In the genomic region with DNA sequence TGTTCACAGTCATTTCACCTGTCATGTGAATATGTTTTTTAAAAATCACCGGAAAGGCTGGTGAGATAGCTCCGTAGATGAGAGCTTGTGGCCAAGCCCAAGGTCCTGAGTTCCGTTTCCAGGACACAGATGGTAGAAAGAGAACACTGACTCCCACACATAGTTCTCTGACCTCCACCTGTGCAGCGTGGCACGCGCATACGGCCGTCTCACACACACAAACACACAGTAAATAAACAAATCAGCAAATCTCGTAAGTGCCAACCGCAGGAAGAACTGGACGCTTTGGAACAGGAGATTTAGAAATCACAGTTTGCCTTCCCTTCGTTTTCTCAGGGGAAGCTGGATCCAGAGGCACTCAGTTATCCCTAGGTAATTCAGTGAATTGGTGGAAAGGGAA, we compare ENCODE assay signal across 9 mouse cellular contexts. TPM values are rescaled to one million over a fixed set of nuclear protein-coding genes. Genes with fewer than 3 reads are reported as not detected.
DNase-seq lines count a peak whose midpoint lies in the region; ATAC-seq and TF ChIP-seq lines count a peak whose summit lies in the region.
"Had no signal": no experiment of that assay in that cellular context is flagged by ENCODE, and none has a peak within 500 bp of the region (broad histone marks: within the 10 kb centered on the region; RNA-seq: fewer than 3 reads in every experiment).

No protein-coding gene starts in this region.

- H3K9ac ChIP-seq in embryonic facial prominence, embryonic 11.5 days (replicated peaks; ENCODE audit: low read length): peak overlapping the region; percentile 52
- peak overlapping the region; percentile 75 for H3K9ac ChIP-seq in hindbrain, embryonic 13.5 days
- H3K9ac ChIP-seq in midbrain, embryonic 13.5 days (replicated peaks): peak overlapping the region; percentile 67

- peak overlapping the region; percentile 78 for H3K4me3 ChIP-seq in kidney, adult 2 months (ENCODE audit: insufficient read depth, low read depth, low read length)
- H3K4me3 ChIP-seq in embryonic facial prominence, embryonic 11.5 days (ENCODE audit: low read depth, low read length): peak overlapping the region; percentile 38
- peak overlapping the region; percentile 52 for H3K4me3 ChIP-seq in hindbrain, embryonic 13.5 days
- H3K4me3 ChIP-seq in midbrain, embryonic 13.5 days (replicated peaks): peak overlapping the region; percentile 52
- H3K4me3 ChIP-seq in thymus, adult 2 months (ENCODE audit: control insufficient read depth, insufficient read depth, low read length): no peak overlapping the region

- H3K9me3 ChIP-seq in embryonic facial prominence, embryonic 11.5 days (replicated peaks; ENCODE audit: control insufficient read depth, low read length): no peaks in the 10 kb centered on the region
- no peaks in the 10 kb centered on the region for H3K9me3 ChIP-seq in hindbrain, embryonic 13.5 days
- H3K9me3 ChIP-seq in midbrain, embryonic 13.5 days: no peaks in the 10 kb centered on the region

- TF ChIP-seq POLR2A in kidney, adult 2 months (IDR thresholded peaks at IDR 0.05; ENCODE audit: low read depth, low read length): no peak
- no peak for TF ChIP-seq POLR2A in thymus, adult 2 months (IDR thresholded peaks at IDR 0.05; ENCODE audit: control insufficient read depth, extremely low read depth, insufficient read depth, low read length, poor library complexity)

- peak overlapping the region; percentile 97 for H3K27ac ChIP-seq in kidney, adult 2 months (ENCODE audit: insufficient read depth, low read depth, low read length)
- peak overlapping the region; percentile 15; the same call in 1 of the 2 replicates for H3K27ac ChIP-seq in embryonic facial prominence, embryonic 11.5 days (replicated peaks; ENCODE audit: low read depth, low read length)
- peak overlapping the region; percentile 81 for H3K27ac ChIP-seq in hindbrain, embryonic 13.5 days
- H3K27ac ChIP-seq in midbrain, embryonic 13.5 days: peak overlapping the region; percentile 90
- H3K27ac ChIP-seq in thymus, adult 2 months (ENCODE audit: control insufficient read depth, insufficient read depth, low read length): no peak overlapping the region

- H3K36me3 ChIP-seq in kidney, adult 2 months (ENCODE audit: control insufficient read depth, insufficient read depth, low read length): no peaks in the 10 kb centered on the region
- H3K36me3 ChIP-seq in embryonic facial prominence, embryonic 11.5 days (replicated peaks; ENCODE audit: control insufficient read depth, insufficient read depth, low read depth, low read length): no peaks in the 10 kb centered on the region
- H3K36me3 ChIP-seq in hindbrain, embryonic 13.5 days: no peaks in the 10 kb centered on the region
- no peaks in the 10 kb centered on the region for H3K36me3 ChIP-seq in midbrain, embryonic 13.5 days
- no peaks in the 10 kb centered on the region for H3K36me3 ChIP-seq in thymus, adult 2 months (ENCODE audit: control insufficient read depth, insufficient read depth, low read length)

- H3K4me1 ChIP-seq in kidney, adult 2 months (ENCODE audit: control insufficient read depth, insufficient read depth, low read length): peaks cover 41% of the 10 kb centered on the region
- H3K4me1 ChIP-seq in embryonic facial prominence, embryonic 11.5 days (ENCODE audit: control insufficient read depth, insufficient read depth, low read length): peaks cover 4% of the 10 kb centered on the region; the same call in 1 of the 2 replicates
- peaks cover 70% of the 10 kb centered on the region for H3K4me1 ChIP-seq in hindbrain, embryonic 13.5 days (replicated peaks)
- peaks cover 55% of the 10 kb centered on the region for H3K4me1 ChIP-seq in midbrain, embryonic 13.5 days (replicated peaks)
- peaks cover 49% of the 10 kb centered on the region for H3K4me1 ChIP-seq in thymus, adult 2 months (replicated peaks; ENCODE audit: control insufficient read depth, insufficient read depth, low read length)

- H3K27me3 ChIP-seq in kidney, adult 2 months (replicated peaks; ENCODE audit: control insufficient read depth, insufficient read depth, low read length): no peaks in the 10 kb centered on the region
- no peaks in the 10 kb centered on the region for H3K27me3 ChIP-seq in embryonic facial prominence, embryonic 11.5 days (ENCODE audit: control insufficient read depth, insufficient read depth, low read length)
- 0 out of 2 replicates have a peak, but pooled peaks cover 3% of the 10 kb centered on the region for H3K27me3 ChIP-seq in hindbrain, embryonic 13.5 days
- H3K27me3 ChIP-seq in midbrain, embryonic 13.5 days: no peaks in the 10 kb centered on the region; the same call in 1 of the 2 replicates
- no peaks in the 10 kb centered on the region for H3K27me3 ChIP-seq in thymus, adult 2 months (ENCODE audit: control insufficient read depth, insufficient read depth, low read length)
- H3K27me3 ChIP-seq: Patski had no signal

- DNase-seq in kidney, adult 2 months: peak; percentile 20
- no peak for DNase-seq in kidney, postnatal 4 days
- DNase-seq in embryonic facial prominence, embryonic 11.5 days (ENCODE audit: low spot score): no peak
- DNase-seq in ovary, postnatal 14 days (ENCODE audit: low spot score): no peak
- DNase-seq in B cell, adult 2 months: no peak
- no peak for DNase-seq in thymus, adult 2 months

- no peak for TF ChIP-seq CTCF in kidney, adult 2 months (conservative IDR thresholded peaks at IDR 0.05; ENCODE audit: insufficient read depth, insufficient read length, low read depth, low read length)
- TF ChIP-seq CTCF in thymus, adult 2 months (IDR thresholded peaks at IDR 0.05; ENCODE audit: borderline replicate concordance, control insufficient read depth, extremely low read depth, insufficient read depth, low read length, poor library complexity): no peak

- WGBS in kidney, adult 2 months: 38% methylated on average over 12 of the region's 12 CpGs
- 65% methylated on average over 12 of the region's 12 CpGs for WGBS in embryonic facial prominence, embryonic 11.5 days
- 50% methylated on average over 12 of the region's 12 CpGs for WGBS in hindbrain, embryonic 13.5 days
- 28% methylated on average over 12 of the region's 12 CpGs for WGBS in midbrain, embryonic 13.5 days
- 80% methylated on average over 12 of the region's 12 CpGs for WGBS in thymus, adult 2 months

- H3K4me2 ChIP-seq in embryonic facial prominence, embryonic 11.5 days (ENCODE audit: low read depth, low read length): peak overlapping the region; percentile 64
- H3K4me2 ChIP-seq in hindbrain, embryonic 13.5 days: peak overlapping the region; percentile 75
- H3K4me2 ChIP-seq in midbrain, embryonic 13.5 days (replicated peaks): peak overlapping the region; percentile 68

- no peak for ATAC-seq in embryonic facial prominence, embryonic 11.5 days (replicated peaks; ENCODE audit: insufficient number of reproducible peaks, low FRiP score, low TSS enrichment, low read depth)
- ATAC-seq in hindbrain, embryonic 13.5 days (ENCODE audit: low FRiP score): no peak
- no peak; the same call in 1 of the 2 replicates for ATAC-seq in midbrain, embryonic 13.5 days

RNA-seq across cellular contexts. Expression of a gene that starts 0.9 kb away (rescaled TPM):
- 24.4 and 26.3 TPM in 2 replicates for polyA plus RNA-seq in kidney, adult 2 months (2012; rRNA removed)
- 6.9 and 7.7 TPM in 2 replicates for polyA plus RNA-seq in embryonic facial prominence, embryonic 11.5 days (2014; fragmentation: Nextera tagmentation; extraction: Ambion mirVana)
- 23.9 and 26.5 TPM in 2 replicates for polyA plus RNA-seq in hindbrain, embryonic 13.5 days (2015; fragmentation: Nextera tagmentation; extraction: Ambion mirVana)
- 22.8 and 24.0 TPM in 2 replicates for polyA plus RNA-seq in midbrain, embryonic 13.5 days (2015; fragmentation: Nextera tagmentation; extraction: Ambion mirVana)
- polyA plus RNA-seq in thymus, adult 2 months (2012; rRNA removed): 37.4 and 44.1 TPM in 2 replicates

RNA-seq across cellular contexts. Expression of a gene that starts 45.1 kb away (rescaled TPM):
- polyA plus RNA-seq in kidney, adult 2 months (2012; rRNA removed): 333 and 344 TPM in 2 replicates
- 53.7 and 59.5 TPM in 2 replicates for polyA plus RNA-seq in embryonic facial prominence, embryonic 11.5 days (2014; fragmentation: Nextera tagmentation; extraction: Ambion mirVana)
- 35.0 and 38.1 TPM in 2 replicates for polyA plus RNA-seq in hindbrain, embryonic 13.5 days (2015; fragmentation: Nextera tagmentation; extraction: Ambion mirVana)
- polyA plus RNA-seq in midbrain, embryonic 13.5 days (2015; fragmentation: Nextera tagmentation; extraction: Ambion mirVana): 30.1 and 38.1 TPM in 2 replicates
- 152 and 192 TPM in 2 replicates for polyA plus RNA-seq in thymus, adult 2 months (2012; rRNA removed)

RNA-seq across cellular contexts. Expression of a gene that starts 45.2 kb away (rescaled TPM):
- polyA plus RNA-seq in kidney, adult 2 months (2012; rRNA removed): 2.4 and 2.6 TPM in 2 replicates
- 2.2 and 3.9 TPM in 2 replicates for polyA plus RNA-seq in embryonic facial prominence, embryonic 11.5 days (2014; fragmentation: Nextera tagmentation; extraction: Ambion mirVana)
- 4.1 and 5.3 TPM in 2 replicates for polyA plus RNA-seq in hindbrain, embryonic 13.5 days (2015; fragmentation: Nextera tagmentation; extraction: Ambion mirVana)
- polyA plus RNA-seq in midbrain, embryonic 13.5 days (2015; fragmentation: Nextera tagmentation; extraction: Ambion mirVana): 4.2 and 4.3 TPM in 2 replicates
- 5.3 and 5.4 TPM in 2 replicates for polyA plus RNA-seq in thymus, adult 2 months (2012; rRNA removed)

RNA-seq across cellular contexts. Expression of a gene that starts 58.7 kb away (rescaled TPM):
- polyA plus RNA-seq in kidney, adult 2 months (2012; rRNA removed): 1.4 and 1.7 TPM in 2 replicates
- 0.13 and 0.35 TPM in 2 replicates for polyA plus RNA-seq in embryonic facial prominence, embryonic 11.5 days (2014; fragmentation: Nextera tagmentation; extraction: Ambion mirVana)
- 1.7 and 2.1 TPM in 2 replicates for polyA plus RNA-seq in hindbrain, embryonic 13.5 days (2015; fragmentation: Nextera tagmentation; extraction: Ambion mirVana)
- 1.9 and 2.0 TPM in 2 replicates for polyA plus RNA-seq in midbrain, embryonic 13.5 days (2015; fragmentation: Nextera tagmentation; extraction: Ambion mirVana)
- 0.54 and 0.62 TPM in 2 replicates for polyA plus RNA-seq in thymus, adult 2 months (2012; rRNA removed)
